Mouse (Mus musculus) adrenal gland, adult 8-10 months (tissue): ENCODE data around the gene Gm12394. TPM values are rescaled to one million over a fixed set of nuclear protein-coding genes. Genes with fewer than 3 reads are reported as not detected.
"Not testable (repeated sequence)": the region's sequence is repeated elsewhere in the genome, so short reads cannot be mapped to it uniquely, and the experiment has no call there.

Experiments
- DNase-seq: peaks from one replicate; pipeline ENCODE4 v3.0.0; 2022
- total RNA-seq, 4 experiments: library from RNA; stranded (reverse); gene quantifications; 2 replicates each; pipeline ENCODE4 v1.2.4; 2022

The Gm12394 gene
- under 1 TPM; 0.14 to 0.52 (median 0.22) TPM for total RNA-seq

- DNase-seq: not testable (repeated sequence)
Measured at GRCm38 (mm10) chr4:42856671-42857070, at the start of gene Gm12394. Gm12394 (minus strand) TSS chr4:42856771.

- no peak for DNase-seq
Measured at GRCm38 (mm10) chr4:42904966-42905365, 48.4 kb upstream of the Gm12394 start.

- DNase-seq: no peak
Measured at GRCm38 (mm10) chr4:42904523-42904922, 48.0 kb upstream of the Gm12394 start.

GRCm38 (mm10) chr4:42903942-42904341, 47.4 kb upstream of the Gm12394 start:
- DNase-seq: no peak

GRCm38 (mm10) chr4:42902730-42903129, 46.2 kb upstream of the Gm12394 start:
- DNase-seq: no peak

GRCm38 (mm10) chr4:42902174-42902573, 45.6 kb upstream of the Gm12394 start:
- DNase-seq: no peak

GRCm38 (mm10) chr4:42900878-42901277, 44.3 kb upstream of the Gm12394 start:
- DNase-seq: no peak

GRCm38 (mm10) chr4:42898914-42899313, 42.3 kb upstream of the Gm12394 start:
- no peak for DNase-seq

GRCm38 (mm10) chr4:42895118-42895517, 38.5 kb upstream of the Gm12394 start:
- DNase-seq: no peak

GRCm38 (mm10) chr4:42891176-42891575, 34.6 kb upstream of the Gm12394 start:
- no peak for DNase-seq

GRCm38 (mm10) chr4:42888806-42889205, 32.2 kb upstream of the Gm12394 start:
- no peak for DNase-seq

GRCm38 (mm10) chr4:42886926-42887325, 30.4 kb upstream of the Gm12394 start:
- no peak for DNase-seq

- DNase-seq: no peak
Measured at GRCm38 (mm10) chr4:42880677-42880948, 24.0 kb upstream of the Gm12394 start.

GRCm38 (mm10) chr4:42879829-42880676, 23.5 kb upstream of the Gm12394 start:
- no peak for DNase-seq

- DNase-seq: no peak
Measured at GRCm38 (mm10) chr4:42877657-42878056, 21.1 kb upstream of the Gm12394 start.

GRCm38 (mm10) chr4:42876586-42877291, 20.2 kb upstream of the Gm12394 start:
- DNase-seq: peak; percentile 28

GRCm38 (mm10) chr4:42874134-42874533, 17.6 kb upstream of the Gm12394 start, which contains the start of gene Fam205c:
Fam205c (minus strand) TSS chr4:42874234.
- no peak for DNase-seq

GRCm38 (mm10) chr4:42872746-42873435, 16.3 kb upstream of the Gm12394 start:
- no peak for DNase-seq

- no peak for DNase-seq
Measured at GRCm38 (mm10) chr4:42872151-42872550, 15.6 kb upstream of the Gm12394 start.

- DNase-seq: no peak
Measured at GRCm38 (mm10) chr4:42870748-42871147, 14.2 kb upstream of the Gm12394 start.

GRCm38 (mm10) chr4:42868193-42868592, 11.6 kb upstream of the Gm12394 start:
- no peak for DNase-seq

- DNase-seq: no peak
Measured at GRCm38 (mm10) chr4:42867390-42867789, 10.8 kb upstream of the Gm12394 start.

- not testable (repeated sequence) for DNase-seq
Measured at GRCm38 (mm10) chr4:42863487-42863886, 6.9 kb upstream of the Gm12394 start.
